Mouse (Mus musculus) urinary bladder, adult 18-20 months (tissue): ENCODE measurements around the gene Tcf7l2.

Experiments used
- DNase-seq, 2 experiments: peaks; one replicate each; pipeline ENCODE4 v3.0.0; 2022; ENCODE audit warnings: low spot score in 2 of 2, mixed read lengths in 2 of 2

Tcf7l2 gene

GRCm38 (mm10) chr19:55756707-55757106, 15.1 kb downstream of the Tcf7l2 start:
- DNase-seq = no peak

- no peak for DNase-seq
These were observed 15.8 kb downstream of the Tcf7l2 start for GRCm38 (mm10) chr19:55757403-55757802.

- no peak for DNase-seq
These were observed 16.5 kb downstream of the Tcf7l2 start for GRCm38 (mm10) chr19:55758158-55758557.

- DNase-seq = no peak
These were observed 17.4 kb downstream of the Tcf7l2 start for GRCm38 (mm10) chr19:55759006-55759405.

DNA sequence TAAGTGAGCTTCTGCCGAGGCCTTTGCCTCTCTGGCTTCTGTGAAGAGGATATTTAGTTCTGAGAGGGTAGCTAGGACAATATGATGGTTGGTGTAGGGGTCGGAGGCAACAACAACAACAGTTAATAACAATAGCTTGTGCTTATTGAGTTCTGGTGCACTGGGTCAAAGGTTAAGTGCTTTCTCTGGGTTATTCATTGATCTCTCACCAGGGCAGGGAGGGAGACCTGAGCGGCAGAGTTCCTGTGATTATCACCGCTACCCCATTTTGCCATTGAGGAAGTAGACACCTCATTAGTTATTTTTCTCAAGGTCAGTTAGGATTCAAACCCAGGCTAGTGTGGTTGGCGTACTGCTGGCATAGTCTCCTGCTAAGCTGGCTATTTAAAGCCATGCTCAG, 19.5 kb downstream of the Tcf7l2 start:
- no peak for DNase-seq

DNA sequence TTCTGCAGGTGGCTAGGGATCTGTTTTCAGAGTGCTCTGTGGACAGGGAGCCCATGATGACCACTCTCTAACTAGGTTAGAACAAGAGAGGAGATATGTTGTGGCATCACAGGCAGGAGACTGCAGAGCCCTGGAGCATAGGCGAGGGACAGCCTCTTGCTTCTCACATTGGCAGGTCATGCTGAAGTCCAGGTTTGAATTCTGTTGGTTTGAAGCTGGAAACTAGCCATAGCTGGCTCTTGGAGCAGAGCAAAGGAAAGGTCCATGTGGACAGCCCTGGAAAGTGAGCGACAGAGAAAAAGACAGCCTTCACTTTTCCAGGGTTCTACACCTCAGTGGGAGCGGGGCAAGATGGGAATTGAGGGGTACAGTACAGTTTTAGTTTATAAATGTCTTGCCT, 20.6 kb downstream of the Tcf7l2 start:
- DNase-seq = no peak

GRCm38 (mm10) chr19:55765814-55766213, 24.2 kb downstream of the Tcf7l2 start:
- DNase-seq = no peak

DNA sequence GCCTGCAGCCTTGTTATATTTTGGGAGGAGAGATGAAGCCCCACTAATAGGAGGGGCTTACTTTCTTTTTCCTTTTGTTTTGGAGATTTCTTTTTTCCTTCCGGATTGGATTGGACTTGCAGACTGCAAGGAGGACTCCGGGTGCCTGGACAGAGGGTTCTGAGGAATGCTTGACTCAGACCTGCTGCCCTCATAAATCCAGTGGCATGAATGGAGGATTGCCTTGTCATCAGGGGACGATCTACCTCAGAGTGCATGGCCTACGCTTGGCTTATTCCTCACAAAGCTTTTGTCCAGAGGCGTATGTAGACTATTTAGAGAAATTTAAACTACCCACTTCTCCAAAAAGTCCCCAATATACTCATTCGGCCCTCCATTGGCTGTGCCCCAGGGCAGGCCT, 25.5 kb downstream of the Tcf7l2 start:
- DNase-seq = no peak

DNA sequence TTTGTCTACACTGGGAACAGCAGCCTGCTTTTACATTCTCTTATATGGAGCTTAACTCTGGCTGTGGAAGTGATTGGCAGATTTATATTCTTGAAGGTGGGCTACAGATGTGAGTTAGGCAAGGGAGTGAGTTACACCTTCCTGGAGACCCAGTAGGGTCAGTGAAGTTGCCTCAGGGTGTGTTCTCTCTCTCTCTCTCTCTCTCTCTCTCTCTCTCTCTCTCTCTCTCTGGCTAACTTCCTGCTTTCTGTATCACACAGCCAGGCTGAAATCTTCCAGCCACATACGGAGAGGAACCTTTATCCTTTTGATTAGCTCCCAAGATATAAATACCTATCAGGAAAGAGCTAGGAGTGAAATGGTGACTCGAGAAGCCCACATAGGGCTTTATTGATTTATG, 26.0 kb downstream of the Tcf7l2 start:
- DNase-seq = no peak

GRCm38 (mm10) chr19:55768246-55768645, 26.6 kb downstream of the Tcf7l2 start:
- no peak for DNase-seq

GRCm38 (mm10) chr19:55768889-55769288, 27.3 kb downstream of the Tcf7l2 start:
- no peak for DNase-seq

- no peak for DNase-seq
These were observed 32.7 kb downstream of the Tcf7l2 start for GRCm38 (mm10) chr19:55774334-55774733.

- no peak for DNase-seq
These were observed 33.2 kb downstream of the Tcf7l2 start for GRCm38 (mm10) chr19:55774824-55775223.

GRCm38 (mm10) chr19:55779871-55780270, 38.3 kb downstream of the Tcf7l2 start:
- no peak for DNase-seq

DNA sequence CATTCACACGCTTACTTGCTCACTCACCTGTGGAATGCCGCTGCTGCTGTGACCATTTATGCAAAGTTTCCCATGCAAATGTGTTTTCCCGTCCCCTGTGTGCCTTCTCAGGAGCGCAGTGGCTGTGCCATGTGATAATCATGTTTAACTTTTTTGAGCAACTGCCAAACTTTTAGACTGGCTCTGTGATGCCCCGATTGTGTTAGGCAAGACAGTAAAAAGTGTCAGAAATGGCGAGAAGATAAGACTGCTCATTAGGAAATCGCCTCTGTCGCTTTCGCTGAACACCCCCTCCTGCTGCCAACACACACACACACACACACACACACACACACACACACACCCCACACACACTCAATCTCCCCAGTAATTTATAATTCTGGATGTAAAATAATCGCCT, 39.5 kb downstream of the Tcf7l2 start:
- no peak for DNase-seq

DNA sequence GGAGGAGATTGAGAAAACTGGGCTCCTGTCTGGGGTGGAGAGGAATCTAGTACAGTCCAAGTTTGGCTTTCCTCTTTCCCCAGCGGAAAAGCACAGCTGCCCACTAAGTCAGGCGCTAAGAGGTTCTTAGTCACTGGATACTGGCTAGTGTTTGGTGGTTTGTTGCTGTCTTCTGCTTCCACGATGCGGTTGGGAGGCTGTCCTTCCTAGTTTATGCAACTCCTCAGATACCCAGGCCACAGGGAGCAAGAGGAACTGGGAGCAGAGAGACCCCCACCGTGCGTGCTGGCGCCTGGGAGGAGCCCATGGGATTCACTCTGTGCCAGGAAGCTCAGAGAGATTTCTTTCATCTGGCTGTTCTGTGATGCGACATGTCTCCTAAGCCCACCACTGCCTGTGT, 40.1 kb downstream of the Tcf7l2 start:
- DNase-seq = no peak

DNA sequence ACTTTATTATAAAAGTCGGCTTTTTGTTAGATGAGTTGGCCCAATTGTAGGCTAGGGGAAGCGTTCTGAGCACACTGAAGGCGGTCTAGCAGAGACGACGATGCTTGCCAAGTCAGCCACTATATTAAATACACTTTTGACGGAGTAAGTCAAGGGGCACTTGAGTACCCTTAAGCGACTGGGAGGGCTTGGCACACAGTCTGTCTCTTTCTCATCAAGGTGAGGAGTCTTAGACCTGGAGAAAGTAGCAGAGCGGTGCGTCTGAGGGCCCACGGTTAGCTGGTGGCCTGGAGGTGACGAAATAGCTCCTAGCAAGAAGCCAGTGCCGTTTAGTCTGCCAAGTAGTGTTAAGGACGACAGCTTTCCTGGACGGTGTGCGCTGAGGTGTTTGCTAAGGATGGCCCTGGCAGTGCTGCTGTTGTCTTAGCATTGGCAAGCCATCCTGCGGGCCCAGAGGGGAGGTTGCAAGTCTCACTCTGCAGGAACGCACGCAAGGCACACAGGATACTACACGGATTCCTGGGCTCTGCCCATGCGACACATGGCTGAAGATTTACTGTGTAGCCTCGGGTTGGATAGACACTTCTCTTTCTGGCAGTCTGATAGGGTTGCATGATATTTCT, 43.3 kb downstream of the Tcf7l2 start:
- DNase-seq = no peak

GRCm38 (mm10) chr19:55787420-55787819, 45.8 kb downstream of the Tcf7l2 start:
- no peak for DNase-seq

GRCm38 (mm10) chr19:55788285-55788904, 46.8 kb downstream of the Tcf7l2 start:
- DNase-seq = no peak

DNA sequence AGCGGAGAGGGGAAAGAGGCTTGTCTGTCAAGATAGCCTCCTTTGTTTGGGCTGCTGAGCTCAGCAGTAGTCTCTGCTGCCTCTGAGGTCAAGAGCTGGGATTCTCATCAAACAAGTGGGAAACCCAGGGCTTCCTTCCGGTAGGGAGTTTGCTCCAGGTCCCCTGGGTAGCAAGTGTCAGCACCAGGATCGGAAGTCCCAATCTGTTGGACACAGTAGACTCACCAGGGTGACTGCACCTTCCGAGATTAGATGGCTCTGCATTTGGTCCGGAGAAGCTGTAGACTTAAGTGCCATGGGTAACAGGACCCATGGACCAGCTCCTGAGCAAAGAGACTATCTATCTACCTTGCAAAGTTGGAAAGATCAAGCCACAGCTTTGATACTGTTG, 47.3 kb downstream of the Tcf7l2 start:
- no peak for DNase-seq

DNA sequence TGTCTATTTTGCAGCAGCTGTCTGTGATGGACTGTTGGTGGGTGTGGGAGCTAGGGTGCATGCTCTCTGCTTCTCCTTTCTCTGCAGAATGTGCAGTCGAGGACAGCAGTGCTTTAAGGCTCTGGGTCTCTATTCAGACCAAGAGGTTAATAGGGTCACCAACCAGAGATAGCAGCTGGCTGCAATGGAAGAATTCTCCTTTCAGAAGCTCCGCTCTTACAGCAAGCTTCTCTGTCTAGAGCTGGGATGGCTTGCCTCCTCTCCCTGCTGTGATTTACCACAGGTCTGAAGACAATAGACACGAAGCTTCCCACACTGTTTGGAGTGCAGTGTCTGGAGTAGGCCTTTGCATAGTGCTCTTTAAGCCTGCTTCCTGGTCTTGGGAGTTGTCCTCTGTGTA, 48.2 kb downstream of the Tcf7l2 start:
- no peak for DNase-seq

DNA sequence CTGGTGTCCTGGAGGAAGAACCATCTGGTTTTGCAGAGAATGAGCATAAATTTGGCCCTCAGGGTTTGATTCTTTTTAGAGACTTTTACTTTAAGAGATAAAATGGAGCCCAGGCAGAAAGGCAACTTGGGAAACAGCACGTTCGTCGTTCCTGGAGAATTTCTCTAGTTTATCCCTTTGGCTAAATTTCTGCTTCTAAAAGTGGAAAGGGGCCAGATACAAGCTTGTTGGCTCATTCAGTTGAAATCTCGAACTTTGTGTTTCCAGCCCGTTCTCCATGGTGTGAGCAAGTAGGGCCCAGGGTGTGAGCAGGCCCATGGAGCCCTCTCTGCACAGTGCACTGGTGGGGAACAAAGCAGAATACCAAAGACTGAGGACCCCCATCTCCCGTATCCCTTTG, 49.7 kb downstream of the Tcf7l2 start:
- no peak for DNase-seq

GRCm38 (mm10) chr19:55791886-55792285, 50.3 kb downstream of the Tcf7l2 start:
- DNase-seq = no peak

- no peak for DNase-seq
These were observed 51.0 kb downstream of the Tcf7l2 start for GRCm38 (mm10) chr19:55792571-55792970.
